Mouse (Mus musculus): ENCODE results near the gene Mad2l2.

GRCm38 (mm10) chr4:148152547-148152946, 22.4 kb downstream of the Mad2l2 start:
- no peak for TF ChIP-seq GATA1 (IDR thresholded peaks at IDR 0.05; ENCODE audit: borderline replicate concordance, low read length)
- TF ChIP-seq FLI1 (IDR thresholded peaks at IDR 0.05; ENCODE audit: low read length): no peak
